ENCODE assay signal across 7 mouse cellular contexts in genomic region chr9:107294249-107294648, GRCm38 (mm10). TPM values are rescaled to one million over a fixed set of nuclear protein-coding genes. Genes with fewer than 3 reads are reported as not detected.
A peak's percentile ranks its signal among the peaks of the same experiment; 100 is the strongest.
DNase-seq lines count a peak whose midpoint lies in the region; TF ChIP-seq lines count a peak whose summit lies in the region.

No protein-coding gene starts in this region.

- H3K4me1 ChIP-seq in bone marrow, adult 2 months (ENCODE audit: control insufficient read depth, insufficient read depth, low read length) = peaks cover 4% of the 10 kb centered on the region

- TF ChIP-seq POLR2A in bone marrow, adult 2 months (IDR thresholded peaks at IDR 0.05; ENCODE audit: borderline replicate concordance, control insufficient read depth, low read depth, low read length) = no peak

- H3K27ac ChIP-seq in bone marrow, adult 2 months (ENCODE audit: control insufficient read depth, insufficient read depth, low read depth, low read length, poor library complexity) = no peak overlapping the region

- peak; percentile 85 for DNase-seq in 3T3-L1 (ENCODE audit: low read depth, low spot score)
- DNase-seq in 416B (ENCODE audit: low read depth) = peak; percentile 81
- DNase-seq in frontal cortex, postnatal 36 days (ENCODE audit: low spot score in 2 of 2) = peak; percentile 73 to 74
- DNase-seq in layer of hippocampus, postnatal 10 days (ENCODE audit: low spot score in 2 of 2) = peak; percentile 85 to 87
- DNase-seq in lung, postnatal 25 days (ENCODE audit: low spot score) = peak; percentile 89
- DNase-seq in spleen, adult 18-20 months = peak; percentile 59 to 87

- H3K4me3 ChIP-seq in bone marrow, adult 2 months (replicated peaks; ENCODE audit: control insufficient read depth, low read depth, low read length) = no peak overlapping the region

- 2% methylated on average over 6 of the region's 6 CpGs for WGBS in bone marrow, adult 2 months

- TF ChIP-seq CTCF in bone marrow, adult 2 months (IDR thresholded peaks at IDR 0.05; ENCODE audit: control insufficient read depth, insufficient read depth, low read length) = peak; percentile 97

RNA-seq across cellular contexts. Expression of gene Cish, which starts 1.6 kb away (rescaled TPM):
- polyA plus RNA-seq in bone marrow, adult 2 months (2011; ENCODE audit: insufficient read depth, insufficient read length, low replicate concordance, missing spikeins) = 2.5 and 7.0 TPM in 2 replicates
- total RNA-seq in layer of hippocampus, postnatal 10 days (2021) = 10 to 100 TPM in 1 of 2 experiments, 1 to 10 TPM in 1; 5.9 to 10.0 TPM

RNA-seq across cellular contexts. Expression of gene Mapkapk3, which starts 4.6 kb away (rescaled TPM):
- polyA plus RNA-seq in bone marrow, adult 2 months (2011; ENCODE audit: insufficient read depth, insufficient read length, low replicate concordance, missing spikeins) = 16.9 and 46.9 TPM in 2 replicates
- total RNA-seq in layer of hippocampus, postnatal 10 days (2021) = 1 to 10 TPM; 1.7 to 1.8 TPM

RNA-seq across cellular contexts. Expression of gene Hemk1, which starts 43.9 kb away (rescaled TPM):
- 18.2 and 30.2 TPM in 2 replicates for polyA plus RNA-seq in bone marrow, adult 2 months (2011; ENCODE audit: insufficient read depth, insufficient read length, low replicate concordance, missing spikeins)
- 10 to 100 TPM; 14.6 to 19.9 TPM for total RNA-seq in layer of hippocampus, postnatal 10 days (2021)

RNA-seq across cellular contexts. Expression of gene 6430571L13Rik, which starts 46.2 kb away (rescaled TPM):
- polyA plus RNA-seq in bone marrow, adult 2 months (2011; ENCODE audit: insufficient read depth, insufficient read length, low replicate concordance, missing spikeins) = not detected in 2 replicates
- 1 to 10 TPM; 2.5 to 3.2 TPM for total RNA-seq in layer of hippocampus, postnatal 10 days (2021)
